Mouse (Mus musculus) cerebellum, adult (tissue): Measurements from ENCODE around the gene Brdt.

ENCODE experiments used
- ATAC-seq: cut with Nextera tagmentation; 2 replicates; pipeline ENCODE4 v1.9.2; 2017; ENCODE audit warnings: mild to moderate bottlenecking, moderate library complexity, mixed read lengths; ENCODE audit not compliant: insufficient number of reproducible peaks, low FRiP score, low TSS enrichment

Brdt gene

GRCm38 (mm10) chr5:107330916-107331421 is at the start of gene Brdt:
TSS of gene Brdt (plus strand) at chr5:107331159.
- no peak for ATAC-seq

GRCm38 (mm10) chr5:107282561-107283307 is 48.2 kb upstream of the Brdt start:
- no peak for ATAC-seq

- ATAC-seq = no peak
Measured at GRCm38 (mm10) chr5:107283935-107284524, 46.9 kb upstream of the Brdt start.

- no peak for ATAC-seq
Measured at GRCm38 (mm10) chr5:107285563-107285962, 45.4 kb upstream of the Brdt start.

- no peak for ATAC-seq
Measured at GRCm38 (mm10) chr5:107287254-107287907, 43.6 kb upstream of the Brdt start.

- no peak for ATAC-seq
Measured at GRCm38 (mm10) chr5:107287908-107288267, 43.1 kb upstream of the Brdt start.

- peak; percentile 27; the same call in 1 of the 2 replicates for ATAC-seq
Measured at GRCm38 (mm10) chr5:107288427-107289233, 42.3 kb upstream of the Brdt start.

GRCm38 (mm10) chr5:107289234-107289764 is 41.7 kb upstream of the Brdt start, which contains the start of gene Tgfbr3:
TSS of gene Tgfbr3 (minus strand) at chr5:107289629.
- ATAC-seq = peak; percentile 83

- no peak for ATAC-seq
Measured at GRCm38 (mm10) chr5:107289986-107290385, 41.0 kb upstream of the Brdt start.

GRCm38 (mm10) chr5:107294041-107294440 is 36.9 kb upstream of the Brdt start:
- ATAC-seq = no peak

- no peak for ATAC-seq
Measured at GRCm38 (mm10) chr5:107295061-107295816, 35.7 kb upstream of the Brdt start.

GRCm38 (mm10) chr5:107295817-107296511 is 35.0 kb upstream of the Brdt start:
- no peak for ATAC-seq

- peak; percentile 72; the same call in 1 of the 2 replicates for ATAC-seq
Measured at GRCm38 (mm10) chr5:107296512-107297322, 34.2 kb upstream of the Brdt start.

GRCm38 (mm10) chr5:107298854-107299253 is 32.1 kb upstream of the Brdt start:
- no peak for ATAC-seq

GRCm38 (mm10) chr5:107303350-107303861 is 27.6 kb upstream of the Brdt start:
- ATAC-seq = no peak

GRCm38 (mm10) chr5:107304117-107304825 is 26.7 kb upstream of the Brdt start:
- no peak for ATAC-seq

GRCm38 (mm10) chr5:107307432-107307831 is 23.5 kb upstream of the Brdt start:
- no peak for ATAC-seq
